Comparison of ENCODE assay signal across 8 mouse cellular contexts in the genomic region with DNA sequence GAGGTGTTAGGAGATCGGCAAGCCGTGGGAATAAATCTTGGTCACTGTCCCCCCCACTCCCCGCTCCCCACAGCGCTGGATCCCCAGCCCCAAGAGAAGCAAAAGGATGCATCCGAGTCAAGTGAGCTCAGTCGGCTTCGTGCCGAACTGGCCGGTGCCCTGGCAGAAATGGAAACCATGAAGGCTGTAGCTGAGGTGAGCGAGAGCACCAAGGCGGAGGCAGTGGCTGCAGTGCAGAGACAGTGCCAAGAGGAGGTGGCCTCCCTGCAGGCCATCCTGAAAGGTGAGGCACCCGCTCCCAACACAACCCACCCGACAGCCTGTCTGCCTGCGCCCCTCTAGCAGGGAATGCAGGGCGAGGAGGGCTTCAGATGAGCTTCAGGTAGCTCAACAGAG. TPM values are rescaled to one million over a fixed set of nuclear protein-coding genes. Genes with fewer than 3 reads are reported as not detected.
A peak's percentile ranks its signal among the peaks of the same experiment; 100 is the strongest.
DNase-seq lines count a peak whose midpoint lies in the region; ATAC-seq and TF ChIP-seq lines count a peak whose summit lies in the region.

No protein-coding gene starts in this region.

- TF ChIP-seq POLR2A in thymus, adult 2 months (IDR thresholded peaks at IDR 0.05; ENCODE audit: control insufficient read depth, extremely low read depth, insufficient read depth, low read length, poor library complexity) = no peak

- peak overlapping the region; percentile 58 for H3K4me3 ChIP-seq in thymus, adult 2 months (ENCODE audit: control insufficient read depth, insufficient read depth, low read length)
- peak overlapping the region; percentile 75 for H3K4me3 ChIP-seq in liver, embryonic 16.5 days (ENCODE audit: low read depth, low read length)

- peaks cover 8% of the 10 kb centered on the region for H3K4me1 ChIP-seq in thymus, adult 2 months (replicated peaks; ENCODE audit: control insufficient read depth, insufficient read depth, low read length)
- H3K4me1 ChIP-seq in liver, embryonic 16.5 days (ENCODE audit: control insufficient read depth, low read depth, low read length) = peaks cover 18% of the 10 kb centered on the region

- H3K9ac ChIP-seq in liver, embryonic 16.5 days (ENCODE audit: low read depth, low read length) = peak overlapping the region; percentile 70; the same call in 1 of the 2 replicates

- no peak for TF ChIP-seq CTCF in thymus, adult 2 months (IDR thresholded peaks at IDR 0.05; ENCODE audit: borderline replicate concordance, control insufficient read depth, extremely low read depth, insufficient read depth, low read length, poor library complexity)

- 44% methylated on average over 15 of the region's 15 CpGs for WGBS in thymus, adult 2 months
- 38% methylated on average over 15 of the region's 15 CpGs for WGBS in liver, embryonic 16.5 days (ENCODE audit: insufficient replicate concordance)

- peak; percentile 11 for DNase-seq in embryo, embryonic 10 days (ENCODE audit: low spot score)
- no peak for DNase-seq in embryo, embryonic 9.5 days (ENCODE audit: extremely low spot score)
- no peak for DNase-seq in thymus, adult 2 months
- DNase-seq in thymus, postnatal 25 days = no peak
- DNase-seq in urinary bladder, postnatal 14 days (ENCODE audit: low spot score) = no peak
- no peak for DNase-seq in layer of hippocampus, adult 9-10 months (ENCODE audit: low spot score)
- no peak for DNase-seq in frontal cortex, adult 2 months (ENCODE audit: extremely low spot score in 1 of 2, low spot score in 1 of 2)

- H3K4me2 ChIP-seq in liver, embryonic 16.5 days (ENCODE audit: low read depth, low read length) = peak overlapping the region; percentile 99

- H3K36me3 ChIP-seq in thymus, adult 2 months (ENCODE audit: control insufficient read depth, insufficient read depth, low read length) = no peaks in the 10 kb centered on the region
- no peaks in the 10 kb centered on the region; the same call in 1 of the 2 replicates for H3K36me3 ChIP-seq in liver, embryonic 16.5 days (ENCODE audit: control insufficient read depth, insufficient read depth)

- H3K27me3 ChIP-seq in thymus, adult 2 months (ENCODE audit: control insufficient read depth, insufficient read depth, low read length) = no peaks in the 10 kb centered on the region
- no peaks in the 10 kb centered on the region for H3K27me3 ChIP-seq in liver, embryonic 16.5 days (ENCODE audit: control insufficient read depth, insufficient read depth, low read depth, low read length)

- H3K9me3 ChIP-seq in liver, embryonic 16.5 days (replicated peaks; ENCODE audit: control insufficient read depth, low read length) = no peaks in the 10 kb centered on the region

- no peak for ATAC-seq in liver, embryonic 16.5 days (ENCODE audit: low read depth)

- no peak overlapping the region for H3K27ac ChIP-seq in thymus, adult 2 months (ENCODE audit: control insufficient read depth, insufficient read depth, low read length)
- no peak overlapping the region for H3K27ac ChIP-seq in liver, embryonic 16.5 days (ENCODE audit: low read length)

RNA-seq across cellular contexts. Expression of a gene that starts 0.9 kb away (rescaled TPM):
- polyA plus RNA-seq in thymus, adult 2 months (2012; rRNA removed) = 26.1 and 27.6 TPM in 2 replicates
- polyA plus RNA-seq in liver, embryonic 16.5 days (2015; fragmentation: Nextera tagmentation; extraction: Ambion mirVana) = 6.0 and 6.3 TPM in 2 replicates
- 22.0 and 25.4 TPM in 2 replicates for polyA plus RNA-seq in frontal cortex, adult 2 months (2012; rRNA removed)

RNA-seq across cellular contexts. Expression of a gene that starts 14.8 kb away (rescaled TPM):
- 10.8 and 11.6 TPM in 2 replicates for polyA plus RNA-seq in thymus, adult 2 months (2012; rRNA removed)
- polyA plus RNA-seq in liver, embryonic 16.5 days (2015; fragmentation: Nextera tagmentation; extraction: Ambion mirVana) = 3.6 and 4.7 TPM in 2 replicates
- polyA plus RNA-seq in frontal cortex, adult 2 months (2012; rRNA removed) = 0.14 and 0.27 TPM in 2 replicates

RNA-seq across cellular contexts. Expression of a gene that starts 33.0 kb away (rescaled TPM):
- polyA plus RNA-seq in thymus, adult 2 months (2012; rRNA removed) = 24.3 and 28.6 TPM in 2 replicates
- 1.7 and 1.9 TPM in 2 replicates for polyA plus RNA-seq in liver, embryonic 16.5 days (2015; fragmentation: Nextera tagmentation; extraction: Ambion mirVana)
- 6.6 and 6.8 TPM in 2 replicates for polyA plus RNA-seq in frontal cortex, adult 2 months (2012; rRNA removed)

RNA-seq across cellular contexts. Expression of a gene that starts 33.4 kb away (rescaled TPM):
- 3.2 and 5.2 TPM in 2 replicates for polyA plus RNA-seq in thymus, adult 2 months (2012; rRNA removed)
- polyA plus RNA-seq in liver, embryonic 16.5 days (2015; fragmentation: Nextera tagmentation; extraction: Ambion mirVana) = 8.7 and 22.0 TPM in 2 replicates
- polyA plus RNA-seq in frontal cortex, adult 2 months (2012; rRNA removed) = 1.2 and 1.9 TPM in 2 replicates

RNA-seq across cellular contexts. Expression of a gene that starts 45.7 kb away (rescaled TPM):
- polyA plus RNA-seq in thymus, adult 2 months (2012; rRNA removed) = 146 TPM in 2 replicates
- 14.2 and 14.5 TPM in 2 replicates for polyA plus RNA-seq in liver, embryonic 16.5 days (2015; fragmentation: Nextera tagmentation; extraction: Ambion mirVana)
- polyA plus RNA-seq in frontal cortex, adult 2 months (2012; rRNA removed) = 60.5 and 63.7 TPM in 2 replicates
